Mouse (Mus musculus) leukemia stem cell, adult 10-12 weeks (primary cell): ENCODE results near the gene 2610021A01Rik. TPM values are rescaled to one million over a fixed set of nuclear protein-coding genes. Genes with fewer than 3 reads are reported as not detected.

ENCODE experiments used
- polyA plus RNA-seq: library from polyadenylated mRNA; stranded (reverse); fragments of >175 nt; gene quantifications from 2 replicates; pipeline ENCODE4 v1.2.3, GENCODE M21; 2012; ENCODE audit warnings: low replicate concordance

2610021A01Rik gene
- polyA plus RNA-seq = 0.23 and 1.2 TPM in 2 replicates

DNA sequence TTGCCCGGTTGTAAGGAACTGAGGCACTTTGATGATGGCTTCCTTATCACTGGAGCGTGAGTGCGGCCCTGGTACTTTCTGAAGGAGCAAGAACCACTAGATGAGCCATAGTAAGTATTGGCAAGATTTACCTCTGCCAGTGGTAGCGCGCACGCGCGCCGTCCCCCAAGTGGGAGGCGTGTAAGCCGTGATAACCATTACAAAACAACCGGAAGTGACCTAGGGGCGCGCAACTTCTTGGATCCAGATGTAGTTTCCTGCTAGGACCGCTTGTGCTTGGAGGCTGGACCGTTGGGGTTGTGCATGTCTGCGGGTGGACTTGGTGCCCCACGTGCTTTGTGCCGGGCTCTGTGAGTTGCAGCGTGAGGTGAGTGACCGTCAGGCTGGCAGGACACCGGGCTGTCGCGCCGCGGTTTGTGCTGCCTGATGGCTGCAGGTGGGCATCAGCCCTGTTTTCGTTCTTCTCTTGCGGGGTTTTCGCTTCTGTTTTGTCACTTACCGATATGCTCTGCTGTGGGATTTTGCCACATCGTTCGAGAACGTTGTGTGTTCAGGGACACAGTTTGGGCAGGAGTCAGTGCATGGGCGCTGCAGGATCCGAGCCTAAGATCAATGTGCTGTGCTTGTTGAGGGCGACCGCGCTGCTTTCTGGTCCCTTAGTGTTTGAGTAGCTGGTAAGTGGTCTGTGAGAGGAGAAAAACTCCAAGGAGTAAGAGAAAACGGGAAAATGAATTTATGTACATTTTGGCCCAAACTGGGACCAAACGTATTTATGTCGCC, at the start of gene 2610021A01Rik:
TSS of gene 2610021A01Rik (plus strand) at position 197 of the 780 bp plus-strand sequence.

GRCm38 (mm10) chr7:41573562-41573961, 25.5 kb upstream of the 2610021A01Rik start, which contains the start of gene Gm6871:
Gm6871 (minus strand) TSS chr7:41573662.

GRCm38 (mm10) chr7:41632409-41633220, 33.6 kb downstream of the 2610021A01Rik start, which contains the start of gene Zfp788:
Zfp788 (plus strand) TSS chr7:41633203.

Other genes with a start within 250 kb of the 2610021A01Rik start
- 0.08 and 0.85 TPM in 2 replicates for gene AI987944, start 205.9 kb upstream of the 2610021A01Rik start, polyA plus RNA-seq
- gene Vmn2r57, start 150.5 kb upstream of the 2610021A01Rik start, polyA plus RNA-seq = not detected in 2 replicates
- gene Gm20449, start 99.8 kb upstream of the 2610021A01Rik start, polyA plus RNA-seq = 0.05 TPM in 1 of 2 replicates, not detected in the other
- gene AW146154, start 99.3 kb upstream of the 2610021A01Rik start, polyA plus RNA-seq = 0.60 TPM in 1 of 2 replicates, not detected in the other
- gene Gm6871, start 25.6 kb upstream of the 2610021A01Rik start, polyA plus RNA-seq = not detected in 2 replicates
- 0.07 and 0.31 TPM in 2 replicates for gene Zfp788, start 34.0 kb downstream of the 2610021A01Rik start, polyA plus RNA-seq